Mouse (Mus musculus) forebrain, embryonic 16.5 days (tissue): ENCODE data around the gene Pigg. TPM values are rescaled to one million over a fixed set of nuclear protein-coding genes. Genes with fewer than 3 reads are reported as not detected.
"Not testable (repeated sequence)": the region's sequence is repeated elsewhere in the genome, so short reads cannot be mapped to it uniquely, and the experiment has no call there.

Source experiments
- ATAC-seq: fragments of 200-750 bp; cut with Nextera tagmentation; 2 replicates; pipeline ENCODE4 v1.8.0; 2017; ENCODE audit warnings: mild to moderate bottlenecking, moderate library complexity
- H3K27ac ChIP-seq: fragments of 300-500 bp; sonication (generic); 2 replicates; pipeline ENCODE4 v1.5.1; 2014; ENCODE audit warnings: low read length, control low read depth
- H3K27me3 ChIP-seq: fragments of 300-500 bp; sonication (generic); replicated peaks from 2 replicates; pipeline ENCODE4 v1.6.1; 2014; ENCODE audit warnings: low read length; ENCODE audit not compliant: control insufficient read depth, insufficient read depth
- H3K36me3 ChIP-seq: fragments of 300-500 bp; sonication (generic); 2 replicates; pipeline ENCODE4 v1.6.1; 2014; ENCODE audit not compliant: control insufficient read depth, insufficient read depth
- H3K4me1 ChIP-seq: fragments of 300-500 bp; sonication (generic); replicated peaks from 2 replicates; pipeline ENCODE4 v1.6.1; 2014; ENCODE audit warnings: low read length; ENCODE audit not compliant: control insufficient read depth, insufficient read depth
- H3K4me2 ChIP-seq: fragments of 300-500 bp; sonication (generic); 2 replicates; pipeline ENCODE4 v1.6.1; 2014; ENCODE audit warnings: mild to moderate bottlenecking, low read length, control low read depth
- H3K4me3 ChIP-seq: fragments of 300-500 bp; sonication (generic); replicated peaks from 2 replicates; pipeline ENCODE4 v1.5.1; 2014; ENCODE audit warnings: mild to moderate bottlenecking, low read length, control low read depth
- H3K9ac ChIP-seq: fragments of 300-500 bp; sonication (generic); replicated peaks from 2 replicates; pipeline ENCODE4 v1.6.1; 2014; ENCODE audit warnings: low read depth, low read length, control low read depth
- H3K9me3 ChIP-seq: fragments of 300-500 bp; sonication (generic); 2 replicates; pipeline ENCODE4 v1.6.1; 2016; ENCODE audit warnings: low read length; ENCODE audit not compliant: control insufficient read depth
- WGBS: fragments of 180-500 bp; shearing (Covaris S2); extraction: QIAGEN DNeasy Blood & Tissue Kit; methylation state at CpG from one replicate; pipeline ENCODE4 v1.1.7; 2014; 5-methylcytosine and 5-hydroxymethylcytosine counted together
- polyA plus RNA-seq: library from polyadenylated mRNA; unstranded; fragments of >200 nt; fragmentation: Nextera tagmentation; extraction: Ambion mirVana; gene quantifications from 2 replicates; pipeline ENCODE4 v1.2.1, GENCODE M21; 2015

Pigg gene
- polyA plus RNA-seq, 1 experiment from 2014 or later, result 6.8 TPM

DNA sequence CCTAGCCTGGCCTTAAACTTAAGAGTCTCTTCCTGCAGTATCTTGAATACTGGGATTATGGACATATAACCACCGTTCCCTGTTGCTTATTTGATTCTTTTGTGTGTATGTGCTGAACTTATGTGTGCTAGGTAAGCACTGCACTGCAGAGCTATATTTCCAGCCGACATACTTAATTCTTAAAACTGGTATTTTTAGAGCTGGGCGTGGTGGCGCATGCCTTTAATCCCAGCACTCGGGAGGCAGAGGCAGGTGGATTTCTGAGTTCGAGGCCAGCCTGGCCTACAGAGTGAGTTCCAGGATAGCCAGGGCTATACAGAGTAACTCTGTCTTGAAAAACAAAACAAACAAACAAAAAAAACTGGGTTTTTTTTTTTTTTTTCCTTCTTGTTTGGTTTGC, 41.1 kb upstream of the Pigg start:
- peaks cover 28% of the 10 kb centered on the region for H3K4me1 ChIP-seq
- not testable (repeated sequence) for H3K27me3 ChIP-seq, H3K9ac ChIP-seq, H3K9me3 ChIP-seq, H3K36me3 ChIP-seq, H3K27ac ChIP-seq, H3K4me3 ChIP-seq, ATAC-seq
- peak overlapping the region; percentile 43 for H3K4me2 ChIP-seq
- WGBS, result 97% methylated on average over 6 of the region's 6 CpGs

DNA sequence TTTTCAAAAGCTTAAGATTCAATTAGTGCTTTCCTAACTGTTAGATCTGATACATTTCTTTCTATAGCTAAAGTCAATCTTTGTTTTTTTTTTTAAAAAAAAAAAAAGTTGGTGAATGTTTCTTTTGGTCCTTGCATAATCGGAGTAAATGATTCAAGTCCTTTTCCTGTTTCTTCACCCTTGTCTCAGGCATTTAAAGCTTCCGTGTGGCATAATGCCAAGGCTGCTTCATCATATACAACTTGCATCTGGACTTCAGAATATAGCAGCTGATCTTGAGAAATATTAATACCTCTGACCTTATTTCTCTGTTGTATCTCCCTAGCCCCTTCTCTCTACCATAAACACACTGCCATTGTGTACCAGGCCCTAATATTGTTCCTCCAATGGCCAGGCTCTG, 25.5 kb upstream of the Pigg start:
- WGBS, result 88% methylated on average over 2 of the region's 2 CpGs
- H3K4me1 ChIP-seq, result no peaks in the 10 kb centered on the region
- peaks cover 5% of the 10 kb centered on the region; the same call in 1 of the 2 replicates for H3K9me3 ChIP-seq

DNA sequence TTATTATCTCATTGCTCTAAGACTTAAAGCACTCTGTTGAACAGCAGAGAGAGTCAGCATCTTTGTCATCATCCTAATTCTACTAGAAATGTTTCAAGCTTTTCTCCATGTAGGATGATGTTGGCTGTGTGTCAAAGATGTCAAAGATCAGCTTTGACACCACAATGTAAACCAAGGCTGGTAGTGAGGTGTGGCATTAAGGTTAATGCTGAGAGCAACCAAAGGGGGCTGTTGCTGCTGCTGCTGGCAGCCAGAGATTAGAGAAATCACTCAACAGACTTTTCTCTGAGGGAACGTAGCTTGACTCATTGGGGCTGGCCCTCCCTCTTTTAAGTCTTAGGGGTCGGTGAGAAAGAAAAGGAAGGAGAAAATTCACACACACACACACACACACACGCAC, 10.8 kb upstream of the Pigg start:
- no peak overlapping the region for H3K4me2 ChIP-seq
- H3K27me3 ChIP-seq, result no peaks in the 10 kb centered on the region
- WGBS, result 60% methylated on average over 3 of the region's 3 CpGs
- H3K36me3 ChIP-seq, result no peaks in the 10 kb centered on the region
- no peak for ATAC-seq
- H3K27ac ChIP-seq, result no peak overlapping the region
- H3K9ac ChIP-seq, result no peak overlapping the region
- no peaks in the 10 kb centered on the region for H3K9me3 ChIP-seq
- H3K4me1 ChIP-seq, result no peaks in the 10 kb centered on the region
- no peak overlapping the region for H3K4me3 ChIP-seq

More for the DNA sequence above, 25.5 kb upstream of the Pigg start:
- Histone ChIP-seq H3K9ac (no peak overlapping the region), H3K27ac (no peak overlapping the region), H3K36me3 (no peaks in the 10 kb centered on the region), H3K27me3 (no peaks in the 10 kb centered on the region), H3K4me3 (no peak overlapping the region), H3K4me2 (no peak overlapping the region)
- ATAC-seq, result no peak

- Histone ChIP-seq H3K9me3 (no peaks in the 10 kb centered on the region), H3K4me2 (peak overlapping the region; percentile 69), H3K9ac (peak overlapping the region; percentile 87), H3K4me3 (peak overlapping the region; percentile 89), H3K4me1 (peaks cover 7% of the 10 kb centered on the region), H3K36me3 (no peaks in the 10 kb centered on the region), H3K27me3 (0 out of 2 replicates have a peak, but pooled peaks cover 2% of the 10 kb centered on the region), H3K27ac (no peak overlapping the region)
- ATAC-seq, result no peak
- WGBS, result 6% methylated on average over 16 of the region's 16 CpGs
Measured at GRCm38 (mm10) chr5:108313065-108313860, 854 bp downstream of the Pigg start.

GRCm38 (mm10) chr5:108331051-108331450, 18.6 kb downstream of the Pigg start:
- no peak overlapping the region for H3K9ac ChIP-seq
- no peak overlapping the region for H3K4me2 ChIP-seq
- H3K9me3 ChIP-seq, result no peaks in the 10 kb centered on the region
- H3K4me3 ChIP-seq, result no peak overlapping the region
- no peaks in the 10 kb centered on the region for H3K27me3 ChIP-seq
- peaks cover 5% of the 10 kb centered on the region; the same call in 1 of the 2 replicates for H3K36me3 ChIP-seq
- no peak overlapping the region for H3K27ac ChIP-seq
- no peak for ATAC-seq
- H3K4me1 ChIP-seq, result no peaks in the 10 kb centered on the region
- 66% methylated on average over 1 of the region's 1 CpGs for WGBS

- WGBS, result 88% methylated on average over 4 of the region's 4 CpGs
- Histone ChIP-seq H3K4me3 (no peak overlapping the region), H3K27ac (no peak overlapping the region), H3K4me2 (no peak overlapping the region), H3K9me3 (no peaks in the 10 kb centered on the region), H3K9ac (no peak overlapping the region), H3K4me1 (no peaks in the 10 kb centered on the region), H3K27me3 (no peaks in the 10 kb centered on the region), H3K36me3 (peaks cover 6% of the 10 kb centered on the region; the same call in 1 of the 2 replicates)
- no peak for ATAC-seq
Measured at GRCm38 (mm10) chr5:108337385-108337784, 25.0 kb downstream of the Pigg start.

- no peak for ATAC-seq
- H3K4me3 ChIP-seq, result no peak overlapping the region
- no peaks in the 10 kb centered on the region for H3K9me3 ChIP-seq
- H3K36me3 ChIP-seq, result peaks cover 6% of the 10 kb centered on the region; the same call in 1 of the 2 replicates
- H3K27me3 ChIP-seq, result no peaks in the 10 kb centered on the region
- no peak overlapping the region for H3K27ac ChIP-seq
- no peak overlapping the region for H3K9ac ChIP-seq
- H3K4me1 ChIP-seq, result no peaks in the 10 kb centered on the region
- no peak overlapping the region for H3K4me2 ChIP-seq
- 93% methylated on average over 3 of the region's 3 CpGs for WGBS
Measured at GRCm38 (mm10) chr5:108338049-108338448, 25.6 kb downstream of the Pigg start.

DNA sequence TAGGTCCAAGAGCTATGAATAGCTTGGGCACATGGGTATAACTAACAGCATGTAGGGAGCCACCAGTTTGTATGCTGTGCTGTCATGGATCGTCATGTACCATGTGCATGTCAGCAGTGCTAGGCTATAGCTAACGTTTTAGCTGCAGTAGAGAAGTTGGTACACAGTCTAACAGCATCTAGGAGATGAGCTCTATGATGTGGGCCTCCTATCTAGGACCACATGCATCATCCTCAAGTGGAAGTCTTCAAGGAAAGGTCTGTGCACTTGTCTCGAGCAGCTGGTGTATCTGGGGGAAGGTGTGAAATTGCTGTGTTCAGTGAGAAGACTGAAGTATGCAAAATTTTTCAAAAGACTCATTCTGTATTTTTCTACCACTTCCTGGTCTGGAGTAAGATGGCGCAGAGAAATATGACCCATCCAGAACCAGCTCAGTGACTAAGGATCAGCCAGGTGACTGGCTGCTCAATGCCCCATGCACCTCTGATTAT, 31.3 kb downstream of the Pigg start:
- no peaks in the 10 kb centered on the region for H3K9me3 ChIP-seq
- H3K9ac ChIP-seq, result no peak overlapping the region
- no peaks in the 10 kb centered on the region for H3K4me1 ChIP-seq
- H3K27ac ChIP-seq, result no peak overlapping the region
- H3K36me3 ChIP-seq, result peaks cover 12% of the 10 kb centered on the region; the same call in 1 of the 2 replicates
- H3K4me2 ChIP-seq, result no peak overlapping the region
- H3K4me3 ChIP-seq, result no peak overlapping the region
- 91% methylated on average over 4 of the region's 4 CpGs for WGBS
- no peak for ATAC-seq
- no peaks in the 10 kb centered on the region for H3K27me3 ChIP-seq

- H3K9me3 ChIP-seq, result no peaks in the 10 kb centered on the region
- no peak overlapping the region for H3K4me3 ChIP-seq
- no peak overlapping the region for H3K9ac ChIP-seq
- no peak overlapping the region for H3K27ac ChIP-seq
- 87% methylated on average over 10 of the region's 10 CpGs for WGBS
- ATAC-seq, result no peak
- H3K36me3 ChIP-seq, result peaks cover 12% of the 10 kb centered on the region; the same call in 1 of the 2 replicates
- H3K27me3 ChIP-seq, result no peaks in the 10 kb centered on the region
- H3K4me1 ChIP-seq, result no peaks in the 10 kb centered on the region
- no peak overlapping the region for H3K4me2 ChIP-seq
Measured at GRCm38 (mm10) chr5:108345313-108346071, 33.1 kb downstream of the Pigg start.
